Mouse (Mus musculus) heart, adult 2 months (tissue): ENCODE results near the gene Car5b.

Experiments
- CTCF ChIP-seq: fragments of 200-600 bp; IDR thresholded peaks from 2 replicates; pipeline ENCODE4 v1.8.1; 2022; ENCODE audit warnings: antibody characterized with exemption, mild to moderate bottlenecking, moderate library complexity
- EP300 ChIP-seq: fragments of 200-500 bp; IDR thresholded peaks from 2 replicates; pipeline ENCODE4 v1.6.1; 2011; ENCODE audit warnings: low read depth, low read length, control low read depth; ENCODE audit not compliant: insufficient read depth
- POLR2A ChIP-seq: fragments of 200-500 bp; IDR thresholded peaks from 2 replicates; pipeline ENCODE4 v1.6.1; 2011; ENCODE audit warnings: mild to moderate bottlenecking, low read depth, low read length, control low read depth; ENCODE audit not compliant: insufficient read depth

DNA sequence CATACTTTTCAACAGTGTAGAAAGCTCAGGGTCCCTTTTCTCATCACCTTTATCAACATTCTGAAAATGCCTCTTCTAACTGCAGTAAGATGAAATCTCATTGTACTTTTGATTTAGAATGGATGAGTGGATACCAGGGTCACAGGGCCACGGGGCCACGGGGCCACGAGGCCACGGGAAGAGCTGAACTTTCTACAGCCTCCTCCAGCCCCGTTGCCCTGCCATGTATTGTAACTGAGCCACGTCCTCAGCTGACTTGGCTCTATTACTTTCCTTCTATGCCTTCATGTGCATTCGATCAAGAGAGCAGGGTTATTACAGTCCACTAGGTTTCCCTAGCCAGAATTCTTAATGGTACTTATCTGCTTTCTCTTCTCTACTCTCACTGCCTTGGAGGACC is 8.1 kb upstream of the Car5b start:
- TF ChIP-seq POLR2A = no peak
- TF ChIP-seq CTCF = no peak
- TF ChIP-seq EP300 = no peak
